ENCODE assay signal across 8 mouse cellular contexts in the genomic region with DNA sequence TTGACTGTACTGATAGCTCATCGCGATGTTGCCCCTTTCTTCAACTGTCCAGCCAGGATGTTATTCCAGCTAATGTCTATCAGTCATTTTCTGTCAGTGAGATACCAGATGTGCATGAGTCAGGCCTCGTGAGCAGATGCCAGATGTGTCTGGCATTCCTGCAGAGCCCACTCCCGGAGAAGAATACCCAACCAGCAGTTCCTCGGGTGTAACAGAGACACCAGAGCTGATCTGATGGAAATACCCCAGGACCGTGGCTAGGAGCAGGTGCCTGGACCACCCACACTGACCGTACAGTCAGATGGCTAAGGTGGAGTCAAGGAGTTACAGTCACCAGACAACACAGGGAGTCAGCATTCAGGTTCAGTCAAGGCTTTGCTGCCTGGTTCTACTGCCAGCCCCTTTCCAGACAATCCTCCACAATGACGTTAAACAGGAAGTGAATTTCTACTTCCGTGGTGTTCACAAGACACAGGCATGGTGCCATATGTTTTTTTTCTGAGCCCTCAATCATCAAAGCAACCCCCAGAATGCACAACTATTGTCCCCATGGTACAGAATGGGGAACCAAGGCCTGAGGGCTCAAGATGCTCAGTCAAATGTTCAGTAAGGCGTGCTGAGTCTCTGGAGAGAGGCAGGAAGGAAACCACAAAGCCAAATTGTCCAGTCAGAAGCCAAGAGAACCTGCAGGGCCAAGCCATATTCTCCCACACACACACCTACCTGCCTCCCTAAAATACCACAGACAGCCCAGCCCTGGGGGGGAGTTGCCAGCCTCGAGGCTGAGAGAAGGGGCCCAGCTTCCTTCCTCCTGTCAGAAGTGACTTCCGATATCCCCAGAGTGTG.
A peak's percentile ranks its signal among the peaks of the same experiment; 100 is the strongest.
DNase-seq lines count a peak whose midpoint lies in the region; ATAC-seq and TF ChIP-seq lines count a peak whose summit lies in the region.

No protein-coding gene starts in this region.

- H3K9me3 ChIP-seq in forebrain, postnatal 0 days (ENCODE audit: low read length) = no peaks in the 10 kb centered on the region
- H3K9me3 ChIP-seq in forebrain, embryonic 13.5 days (replicated peaks) = no peaks in the 10 kb centered on the region
- H3K9me3 ChIP-seq in hindbrain, embryonic 16.5 days (ENCODE audit: control insufficient read depth, low read length) = no peaks in the 10 kb centered on the region
- no peaks in the 10 kb centered on the region; the same call in 1 of the 2 replicates for H3K9me3 ChIP-seq in midbrain, embryonic 16.5 days (replicated peaks; ENCODE audit: control insufficient read depth, low read length, poor library complexity, severe bottlenecking)

- WGBS in forebrain, postnatal 0 days = 71% methylated on average over 12 of the region's 12 CpGs
- 78% methylated on average over 12 of the region's 12 CpGs for WGBS in forebrain, embryonic 13.5 days
- 60% methylated on average over 12 of the region's 12 CpGs for WGBS in hindbrain, embryonic 16.5 days
- WGBS in midbrain, embryonic 16.5 days = 71% methylated on average over 12 of the region's 12 CpGs

- H3K27me3 ChIP-seq in forebrain, postnatal 0 days (ENCODE audit: insufficient read depth, low read length) = no peaks in the 10 kb centered on the region
- no peaks in the 10 kb centered on the region for H3K27me3 ChIP-seq in forebrain, embryonic 13.5 days
- no peaks in the 10 kb centered on the region for H3K27me3 ChIP-seq in hindbrain, embryonic 16.5 days (replicated peaks; ENCODE audit: control insufficient read depth, insufficient read depth, low read length)
- H3K27me3 ChIP-seq in midbrain, embryonic 16.5 days (ENCODE audit: control insufficient read depth, insufficient read depth, low read depth, low read length) = no peaks in the 10 kb centered on the region

- no peak for ATAC-seq in forebrain, postnatal 0 days
- no peak for ATAC-seq in forebrain, embryonic 13.5 days
- no peak; the same call in 1 of the 2 replicates for ATAC-seq in hindbrain, embryonic 16.5 days
- 0 out of 2 replicates have a peak, but pooled peaks have one; percentile 5 for ATAC-seq in midbrain, embryonic 16.5 days

- peak overlapping the region; percentile 35; the same call in 1 of the 2 replicates for H3K27ac ChIP-seq in forebrain, postnatal 0 days (ENCODE audit: low read depth, low read length)
- no peak overlapping the region for H3K27ac ChIP-seq in forebrain, embryonic 13.5 days
- peak overlapping the region; percentile 54 for H3K27ac ChIP-seq in hindbrain, embryonic 16.5 days (ENCODE audit: low read depth, low read length)
- no peak overlapping the region for H3K27ac ChIP-seq in midbrain, embryonic 16.5 days (ENCODE audit: low read length)

- H3K36me3 ChIP-seq in forebrain, postnatal 0 days (ENCODE audit: insufficient read depth) = no peaks in the 10 kb centered on the region
- H3K36me3 ChIP-seq in forebrain, embryonic 13.5 days (ENCODE audit: poor library complexity, severe bottlenecking) = no peaks in the 10 kb centered on the region
- H3K36me3 ChIP-seq in hindbrain, embryonic 16.5 days (ENCODE audit: control insufficient read depth, insufficient read depth, low read length) = no peaks in the 10 kb centered on the region
- no peaks in the 10 kb centered on the region for H3K36me3 ChIP-seq in midbrain, embryonic 16.5 days (ENCODE audit: control insufficient read depth, insufficient read depth, low read length)

- H3K4me2 ChIP-seq in forebrain, postnatal 0 days (ENCODE audit: low read depth) = no peak overlapping the region
- H3K4me2 ChIP-seq in forebrain, embryonic 13.5 days = no peak overlapping the region
- no peak overlapping the region for H3K4me2 ChIP-seq in hindbrain, embryonic 16.5 days (ENCODE audit: low read length)
- H3K4me2 ChIP-seq in midbrain, embryonic 16.5 days (ENCODE audit: low read length) = no peak overlapping the region

- no peak overlapping the region for H3K4me3 ChIP-seq in forebrain, postnatal 0 days (ENCODE audit: low read depth, low read length)
- H3K4me3 ChIP-seq in forebrain, embryonic 13.5 days = no peak overlapping the region
- no peak overlapping the region for H3K4me3 ChIP-seq in hindbrain, embryonic 16.5 days (ENCODE audit: low read length)
- no peak overlapping the region for H3K4me3 ChIP-seq in midbrain, embryonic 16.5 days (ENCODE audit: low read depth, low read length)

- no peak for TF ChIP-seq CTCF in forebrain, postnatal 0 days (IDR thresholded peaks at IDR 0.05; ENCODE audit: low read depth)

- DNase-seq in forebrain, postnatal 0 days = no peak
- DNase-seq in B cell, adult 2 months = peak; percentile 31 to 34
- DNase-seq in ovary, postnatal 10 days (ENCODE audit: low spot score) = no peak
- DNase-seq in spleen, postnatal 4 days (ENCODE audit: low spot score in 2 of 2) = no peak
- DNase-seq in cerebellum, postnatal 25 days = no peak

- no peak overlapping the region for H3K9ac ChIP-seq in forebrain, postnatal 0 days
- no peak overlapping the region for H3K9ac ChIP-seq in forebrain, embryonic 13.5 days
- no peak overlapping the region for H3K9ac ChIP-seq in hindbrain, embryonic 16.5 days (ENCODE audit: low read depth, low read length)
- H3K9ac ChIP-seq in midbrain, embryonic 16.5 days (ENCODE audit: low read depth, low read length) = no peak overlapping the region

- H3K4me1 ChIP-seq in forebrain, postnatal 0 days (ENCODE audit: insufficient read depth) = peaks cover 10% of the 10 kb centered on the region; the same call in 1 of the 2 replicates
- H3K4me1 ChIP-seq in forebrain, embryonic 13.5 days = peaks cover 41% of the 10 kb centered on the region
- H3K4me1 ChIP-seq in hindbrain, embryonic 16.5 days (ENCODE audit: control insufficient read depth, insufficient read depth, low read depth, low read length) = peaks cover 28% of the 10 kb centered on the region
- peaks cover 16% of the 10 kb centered on the region for H3K4me1 ChIP-seq in midbrain, embryonic 16.5 days (ENCODE audit: control insufficient read depth, insufficient read depth, low read length)

Comparison
In these comparisons a context has a peak if more than half of its experiments do, and no peak if none do; other contexts are left out.
1. H3K27ac ChIP-seq: peak in forebrain, postnatal 0 days (single experiment) and hindbrain, embryonic 16.5 days (single experiment); none in forebrain, embryonic 13.5 days (single experiment) and midbrain, embryonic 16.5 days (single experiment).
2. DNase-seq: peak in B cell, adult 2 months (2 of 2); none in forebrain, postnatal 0 days (single experiment), ovary, postnatal 10 days (single experiment), spleen, postnatal 4 days (0 of 2) and cerebellum, postnatal 25 days (0 of 2).